Mouse (Mus musculus): ENCODE measurements at regions not wholly inside any gene's neighbourhood (a gene's known extent, or its start where the extent isn't known, plus 50 kb on each side); places are given as distances from the start of the nearest gene placed in this dataset.

GRCm38 (mm10) chr8:76384282-76384637, 515.0 kb upstream of the Nr3c2 start:
- WGBS (ENCODE audit: insufficient replicate concordance): 85% methylated on average over 5 of the region's 5 CpGs
- H3K27ac ChIP-seq (ENCODE audit: low read depth, low read length): no peak overlapping the region
- no peak for ATAC-seq (replicated peaks; ENCODE audit: insufficient number of reproducible peaks, low FRiP score, low TSS enrichment)
- no peak overlapping the region for H3K4me3 ChIP-seq (ENCODE audit: low read depth, low read length)
- no peaks in the 10 kb centered on the region for H3K36me3 ChIP-seq (ENCODE audit: control insufficient read depth, insufficient read depth, low read length)
- H3K9ac ChIP-seq (ENCODE audit: low read depth, low read length): no peak overlapping the region
- H3K9me3 ChIP-seq (replicated peaks; ENCODE audit: control insufficient read depth, low read length): no peaks in the 10 kb centered on the region
- H3K27me3 ChIP-seq (ENCODE audit: control insufficient read depth, insufficient read depth, low read length): no peaks in the 10 kb centered on the region
- H3K4me1 ChIP-seq (ENCODE audit: control insufficient read depth, insufficient read depth, low read length): no peaks in the 10 kb centered on the region
- H3K4me2 ChIP-seq: no peak overlapping the region

- Histone ChIP-seq H3K4me3 (ENCODE audit: low read depth, low read length) (no peak overlapping the region), H3K36me3 (ENCODE audit: control insufficient read depth, insufficient read depth, low read length) (no peaks in the 10 kb centered on the region), H3K27ac (ENCODE audit: low read depth, low read length) (no peak overlapping the region), H3K4me1 (ENCODE audit: control insufficient read depth, insufficient read depth, low read length) (no peaks in the 10 kb centered on the region), H3K4me2 (no peak overlapping the region), H3K9ac (ENCODE audit: low read depth, low read length) (no peak overlapping the region), H3K27me3 (ENCODE audit: control insufficient read depth, insufficient read depth, low read length) (no peaks in the 10 kb centered on the region), H3K9me3 (replicated peaks; ENCODE audit: control insufficient read depth, low read length) (no peaks in the 10 kb centered on the region)
- no peak for ATAC-seq (replicated peaks; ENCODE audit: insufficient number of reproducible peaks, low FRiP score, low TSS enrichment)
- WGBS (ENCODE audit: insufficient replicate concordance): 82% methylated on average over 2 of the region's 2 CpGs
These were observed 507.2 kb upstream of the Nr3c2 start for GRCm38 (mm10) chr8:76392004-76392403.

GRCm38 (mm10) chr8:76422459-76422858, 476.8 kb upstream of the Nr3c2 start:
- no peak overlapping the region for H3K27ac ChIP-seq (ENCODE audit: low read depth, low read length)
- H3K4me2 ChIP-seq: no peak overlapping the region
- no peaks in the 10 kb centered on the region for H3K9me3 ChIP-seq (replicated peaks; ENCODE audit: control insufficient read depth, low read length)
- no peak for ATAC-seq (replicated peaks; ENCODE audit: insufficient number of reproducible peaks, low FRiP score, low TSS enrichment)
- no peak overlapping the region for H3K9ac ChIP-seq (ENCODE audit: low read depth, low read length)
- no peaks in the 10 kb centered on the region for H3K27me3 ChIP-seq (ENCODE audit: control insufficient read depth, insufficient read depth, low read length)
- no peak overlapping the region for H3K4me3 ChIP-seq (ENCODE audit: low read depth, low read length)
- no peaks in the 10 kb centered on the region for H3K4me1 ChIP-seq (ENCODE audit: control insufficient read depth, insufficient read depth, low read length)
- no peaks in the 10 kb centered on the region for H3K36me3 ChIP-seq (ENCODE audit: control insufficient read depth, insufficient read depth, low read length)
- 85% methylated on average over 1 of the region's 1 CpGs for WGBS (ENCODE audit: insufficient replicate concordance)

GRCm38 (mm10) chr8:76422861-76423532, 476.2 kb upstream of the Nr3c2 start:
- Histone ChIP-seq H3K4me1 (ENCODE audit: control insufficient read depth, insufficient read depth, low read length) (no peaks in the 10 kb centered on the region), H3K27ac (ENCODE audit: low read depth, low read length) (no peak overlapping the region), H3K4me3 (ENCODE audit: low read depth, low read length) (no peak overlapping the region), H3K9ac (ENCODE audit: low read depth, low read length) (no peak overlapping the region), H3K4me2 (no peak overlapping the region), H3K9me3 (replicated peaks; ENCODE audit: control insufficient read depth, low read length) (no peaks in the 10 kb centered on the region), H3K36me3 (ENCODE audit: control insufficient read depth, insufficient read depth, low read length) (no peaks in the 10 kb centered on the region), H3K27me3 (ENCODE audit: control insufficient read depth, insufficient read depth, low read length) (no peaks in the 10 kb centered on the region)
- no peak for ATAC-seq (replicated peaks; ENCODE audit: insufficient number of reproducible peaks, low FRiP score, low TSS enrichment)
- WGBS (ENCODE audit: insufficient replicate concordance): 77% methylated on average over 7 of the region's 7 CpGs

- no peak overlapping the region for H3K4me3 ChIP-seq (ENCODE audit: low read depth, low read length)
- no peak overlapping the region for H3K9ac ChIP-seq (ENCODE audit: low read depth, low read length)
- WGBS (ENCODE audit: insufficient replicate concordance): 77% methylated on average over 3 of the region's 3 CpGs
- no peak for ATAC-seq (replicated peaks; ENCODE audit: insufficient number of reproducible peaks, low FRiP score, low TSS enrichment)
- H3K4me2 ChIP-seq: no peak overlapping the region
- no peaks in the 10 kb centered on the region for H3K4me1 ChIP-seq (ENCODE audit: control insufficient read depth, insufficient read depth, low read length)
- H3K9me3 ChIP-seq (replicated peaks; ENCODE audit: control insufficient read depth, low read length): no peaks in the 10 kb centered on the region
- no peak overlapping the region for H3K27ac ChIP-seq (ENCODE audit: low read depth, low read length)
- no peaks in the 10 kb centered on the region for H3K36me3 ChIP-seq (ENCODE audit: control insufficient read depth, insufficient read depth, low read length)
- H3K27me3 ChIP-seq (ENCODE audit: control insufficient read depth, insufficient read depth, low read length): no peaks in the 10 kb centered on the region
These were observed 469.4 kb upstream of the Nr3c2 start for GRCm38 (mm10) chr8:76429818-76430217.

- no peak overlapping the region for H3K9ac ChIP-seq (ENCODE audit: low read depth, low read length)
- H3K4me3 ChIP-seq (ENCODE audit: low read depth, low read length): no peak overlapping the region
- no peak overlapping the region for H3K4me2 ChIP-seq
- no peaks in the 10 kb centered on the region for H3K9me3 ChIP-seq (replicated peaks; ENCODE audit: control insufficient read depth, low read length)
- no peaks in the 10 kb centered on the region for H3K27me3 ChIP-seq (ENCODE audit: control insufficient read depth, insufficient read depth, low read length)
- no peak for ATAC-seq (replicated peaks; ENCODE audit: insufficient number of reproducible peaks, low FRiP score, low TSS enrichment)
- H3K27ac ChIP-seq (ENCODE audit: low read depth, low read length): no peak overlapping the region
- H3K36me3 ChIP-seq (ENCODE audit: control insufficient read depth, insufficient read depth, low read length): no peaks in the 10 kb centered on the region
- H3K4me1 ChIP-seq (ENCODE audit: control insufficient read depth, insufficient read depth, low read length): no peaks in the 10 kb centered on the region
These were observed 466.4 kb upstream of the Nr3c2 start for GRCm38 (mm10) chr8:76432813-76433212.

GRCm38 (mm10) chr8:76437951-76438350, 461.3 kb upstream of the Nr3c2 start:
- 80% methylated on average over 3 of the region's 3 CpGs for whole genome bisulfite sequencing (ENCODE audit: insufficient replicate concordance)
- H3K9ac ChIP-seq (ENCODE audit: low read depth, low read length): no peak overlapping the region
- no peak overlapping the region for H3K4me2 ChIP-seq
- no peaks in the 10 kb centered on the region for H3K9me3 ChIP-seq (replicated peaks; ENCODE audit: control insufficient read depth, low read length)
- no peaks in the 10 kb centered on the region for H3K4me1 ChIP-seq (ENCODE audit: control insufficient read depth, insufficient read depth, low read length)
- H3K4me3 ChIP-seq (ENCODE audit: low read depth, low read length): no peak overlapping the region
- ATAC-seq (replicated peaks; ENCODE audit: insufficient number of reproducible peaks, low FRiP score, low TSS enrichment): no peak
- H3K27me3 ChIP-seq (ENCODE audit: control insufficient read depth, insufficient read depth, low read length): no peaks in the 10 kb centered on the region
- no peaks in the 10 kb centered on the region for H3K36me3 ChIP-seq (ENCODE audit: control insufficient read depth, insufficient read depth, low read length)
- H3K27ac ChIP-seq (ENCODE audit: low read depth, low read length): no peak overlapping the region

- WGBS (ENCODE audit: insufficient replicate concordance): 56% methylated on average over 5 of the region's 5 CpGs
- Histone ChIP-seq H3K9me3 (replicated peaks; ENCODE audit: control insufficient read depth, low read length) (no peaks in the 10 kb centered on the region), H3K4me1 (ENCODE audit: control insufficient read depth, insufficient read depth, low read length) (no peaks in the 10 kb centered on the region), H3K36me3 (ENCODE audit: control insufficient read depth, insufficient read depth, low read length) (no peaks in the 10 kb centered on the region), H3K9ac (ENCODE audit: low read depth, low read length) (no peak overlapping the region), H3K4me2 (no peak overlapping the region), H3K27me3 (ENCODE audit: control insufficient read depth, insufficient read depth, low read length) (no peaks in the 10 kb centered on the region), H3K4me3 (ENCODE audit: low read depth, low read length) (no peak overlapping the region), H3K27ac (ENCODE audit: low read depth, low read length) (no peak overlapping the region)
- ATAC-seq (replicated peaks; ENCODE audit: insufficient number of reproducible peaks, low FRiP score, low TSS enrichment): no peak
These were observed 424.6 kb upstream of the Nr3c2 start for GRCm38 (mm10) chr8:76474464-76475208.

GRCm38 (mm10) chr8:76478966-76479365, 420.3 kb upstream of the Nr3c2 start:
- H3K27ac ChIP-seq (ENCODE audit: low read depth, low read length): no peak overlapping the region
- no peaks in the 10 kb centered on the region for H3K36me3 ChIP-seq (ENCODE audit: control insufficient read depth, insufficient read depth, low read length)
- 81% methylated on average over 4 of the region's 4 CpGs for WGBS (ENCODE audit: insufficient replicate concordance)
- no peaks in the 10 kb centered on the region for H3K9me3 ChIP-seq (replicated peaks; ENCODE audit: control insufficient read depth, low read length)
- H3K4me1 ChIP-seq (ENCODE audit: control insufficient read depth, insufficient read depth, low read length): no peaks in the 10 kb centered on the region
- no peak overlapping the region for H3K4me3 ChIP-seq (ENCODE audit: low read depth, low read length)
- no peak overlapping the region for H3K9ac ChIP-seq (ENCODE audit: low read depth, low read length)
- no peak for ATAC-seq (replicated peaks; ENCODE audit: insufficient number of reproducible peaks, low FRiP score, low TSS enrichment)
- no peaks in the 10 kb centered on the region for H3K27me3 ChIP-seq (ENCODE audit: control insufficient read depth, insufficient read depth, low read length)
- H3K4me2 ChIP-seq: no peak overlapping the region

Measured in heart, embryonic 11.5 days (tissue).